Mouse (Mus musculus) kidney, postnatal 25 days (tissue): ENCODE measurements around the gene Aip.

ENCODE experiments used
- DNase-seq, 2 experiments: peaks; one replicate each; pipeline ENCODE4 v3.0.0; 2021; ENCODE audit warnings: mixed read lengths in 2 of 2

The Aip gene

DNA sequence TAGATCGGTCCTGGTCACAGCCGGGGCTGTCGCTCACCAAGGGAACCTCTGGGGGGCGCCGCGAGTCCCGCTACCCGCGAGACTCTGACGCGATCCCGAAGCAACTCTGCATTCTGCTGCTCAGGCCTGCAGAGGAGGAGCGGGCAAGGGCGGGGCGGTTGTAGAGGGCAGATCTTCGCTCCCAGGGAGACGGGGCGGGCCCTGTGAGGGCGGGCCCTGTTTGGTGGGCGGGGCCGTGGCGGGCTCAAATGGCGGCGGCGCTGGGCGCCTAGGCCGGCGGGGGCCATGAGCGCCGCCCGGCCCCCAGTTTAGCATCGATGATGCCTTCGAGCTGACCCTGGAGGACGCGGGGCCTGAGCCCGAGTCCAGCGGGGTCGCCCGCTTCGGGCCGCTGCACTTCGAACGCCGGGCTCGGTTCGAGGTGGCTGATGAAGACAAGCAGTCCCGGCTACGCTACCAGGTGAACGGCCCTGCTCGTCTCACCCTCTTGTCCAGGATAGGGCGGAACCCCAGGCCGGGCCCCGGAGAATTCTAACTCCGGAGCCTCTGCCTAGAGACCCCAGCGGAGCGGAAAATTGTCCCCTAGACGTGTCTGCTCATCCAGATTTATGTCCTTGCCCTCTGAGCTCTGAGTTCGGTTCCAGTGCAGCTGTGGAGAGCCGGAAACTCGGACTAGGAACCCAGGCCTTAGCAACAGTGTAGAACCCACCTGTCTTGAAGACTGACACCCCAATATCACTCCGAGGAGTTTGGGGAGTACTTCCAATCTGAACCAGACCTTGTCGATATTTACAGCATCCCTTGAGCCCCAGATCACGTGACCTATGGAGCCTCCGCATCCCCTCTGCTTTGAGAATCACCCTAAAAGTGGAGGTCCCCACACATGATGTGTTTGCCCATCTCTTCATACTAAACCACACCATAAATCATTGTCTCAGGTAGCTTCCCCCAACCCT is at the start of gene Aip:
TSS of gene Aip (minus strand) at position 118 of the 956 bp plus-strand sequence.
- DNase-seq = peak; percentile 98 to 100

DNA sequence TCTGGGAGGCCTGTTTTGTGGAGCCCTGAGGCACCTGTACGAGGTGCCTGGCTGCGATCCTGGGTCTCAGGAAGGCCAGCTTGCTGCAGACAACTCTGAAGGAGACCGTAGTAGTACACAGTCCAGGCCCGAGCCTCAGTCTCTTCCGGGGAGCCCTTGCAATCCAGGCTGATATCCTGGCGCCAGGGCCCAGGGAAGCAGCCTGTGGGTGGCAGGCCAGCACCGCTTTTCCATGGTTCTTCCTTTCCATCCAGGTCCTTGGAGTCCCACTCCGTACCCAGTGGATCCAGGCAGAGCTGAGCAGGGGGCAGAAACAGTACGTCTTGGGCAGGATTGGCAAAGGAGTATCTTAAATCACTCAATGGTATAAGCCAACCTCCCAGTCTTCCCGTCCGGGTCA is 47.3 kb upstream of the Aip start:
- peak in 1 of 2 experiments; percentile 44 for DNase-seq

DNA sequence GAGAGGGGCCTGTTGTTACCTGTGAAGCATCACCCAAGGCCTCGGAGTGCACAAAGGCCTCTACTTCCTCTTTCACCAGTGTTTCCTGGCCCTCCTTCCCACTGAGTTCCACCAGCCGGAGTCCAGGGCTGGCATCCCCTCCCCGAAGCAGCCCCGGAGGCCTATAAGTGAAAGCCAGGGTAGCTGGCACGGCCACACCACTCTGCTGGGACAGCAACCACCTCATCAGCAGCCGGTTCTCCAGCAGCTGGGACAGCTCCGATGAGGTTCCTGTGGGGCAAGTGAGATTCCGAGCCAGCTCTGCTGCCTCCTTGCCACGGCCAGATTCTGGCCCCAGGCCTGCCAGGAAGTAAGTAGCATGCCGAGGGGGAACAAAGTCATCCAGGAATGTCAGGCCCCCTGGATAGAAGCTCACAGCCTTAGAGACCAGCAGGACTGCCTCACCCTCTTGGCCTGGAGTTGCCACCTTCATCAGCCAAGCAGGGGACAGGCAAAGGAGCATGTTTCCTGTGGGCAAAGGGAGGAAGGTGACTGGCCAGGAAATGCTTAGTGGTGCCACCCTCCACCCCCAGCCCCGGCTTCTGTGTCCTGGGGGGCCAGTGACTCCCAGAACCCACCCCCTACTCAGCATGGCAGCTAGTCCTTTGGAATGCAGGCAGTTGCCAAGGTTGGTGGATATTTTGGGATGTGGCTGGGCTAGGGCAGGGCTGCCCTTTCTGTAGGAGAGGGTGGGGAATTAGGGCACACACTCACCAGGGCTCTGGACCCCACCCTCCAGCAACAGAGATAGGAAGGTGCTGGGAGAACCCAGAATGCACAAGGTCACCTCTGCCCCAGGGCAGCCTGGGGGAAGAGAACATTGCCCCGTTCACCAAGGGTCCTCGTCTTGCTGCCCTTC is 46.0 kb upstream of the Aip start:
- DNase-seq = peak in 1 of 2 experiments; percentile 40

DNA sequence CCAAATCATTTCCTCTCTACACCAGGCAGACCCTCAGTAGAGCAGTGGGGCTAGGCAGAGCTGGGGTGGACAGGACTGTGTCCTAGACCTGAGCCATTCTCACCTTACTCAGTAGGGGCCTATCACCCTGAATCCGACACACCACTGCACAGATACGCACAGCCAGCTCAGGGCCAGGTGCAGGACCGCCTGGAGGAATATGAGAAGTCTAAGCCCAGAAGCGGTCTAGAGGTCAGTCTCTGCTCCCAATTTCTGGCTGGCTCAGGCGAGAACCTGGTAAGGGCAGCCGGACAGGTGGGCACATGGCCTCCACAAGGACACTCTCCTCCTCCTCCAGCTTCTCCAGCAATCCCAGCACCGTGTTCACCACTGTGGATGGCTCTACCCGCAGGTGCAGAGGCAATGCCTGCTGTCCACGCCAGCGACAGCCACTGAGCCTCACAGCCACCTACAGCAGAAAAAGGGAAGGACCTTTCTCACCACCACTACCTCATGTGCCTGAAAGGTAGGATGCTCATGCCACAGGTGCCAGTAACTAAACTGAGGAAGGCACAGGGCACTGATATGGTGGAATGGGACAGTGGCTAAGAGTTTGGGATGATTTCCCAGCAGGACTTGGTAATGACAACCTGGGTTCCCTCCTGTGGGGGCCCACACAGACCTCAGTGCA is 45.2 kb upstream of the Aip start:
- peak in 1 of 2 experiments; percentile 25 for DNase-seq

DNA sequence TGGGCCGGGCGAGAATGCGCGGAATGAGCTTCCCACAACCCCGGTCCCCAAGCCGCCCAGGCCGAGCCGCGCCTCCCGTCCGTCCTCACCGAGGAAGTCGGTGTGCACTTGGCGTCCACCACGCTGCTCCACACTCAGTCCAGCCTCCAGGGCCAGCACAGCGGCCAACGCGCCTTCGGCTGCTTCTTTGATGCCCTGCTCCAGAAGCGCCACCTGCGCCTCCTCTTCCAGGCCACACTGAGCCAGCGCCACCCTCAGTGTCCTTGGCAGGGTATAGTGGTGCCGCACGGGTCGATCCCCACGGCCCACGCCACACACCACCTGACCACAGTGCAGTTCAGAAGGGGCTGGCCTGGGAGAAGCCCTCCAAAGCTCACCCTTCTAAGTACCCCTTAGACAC is 44.2 kb upstream of the Aip start:
- DNase-seq = no peak

DNA sequence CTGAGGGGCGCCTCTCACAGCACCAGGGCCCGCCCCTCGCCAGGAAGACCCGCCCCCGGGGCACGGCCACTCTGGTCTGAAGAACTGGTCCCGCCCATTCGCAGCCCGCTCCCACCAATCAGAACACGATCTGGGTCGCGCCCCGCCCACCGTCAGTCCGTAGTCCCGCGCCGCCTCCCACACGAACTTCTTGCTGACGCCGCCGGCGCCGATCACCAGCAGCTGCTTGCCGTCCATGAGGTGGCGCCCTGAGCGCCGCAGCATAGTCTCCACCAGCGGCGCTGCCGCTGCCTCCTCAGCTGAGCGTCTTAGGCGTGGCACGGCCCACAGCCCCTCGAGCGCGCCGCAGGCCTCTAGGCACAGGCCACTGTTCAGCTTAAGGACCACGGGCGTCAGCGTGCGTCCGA is 43.7 kb upstream of the Aip start:
- DNase-seq = peak; percentile 99 to 100

DNA sequence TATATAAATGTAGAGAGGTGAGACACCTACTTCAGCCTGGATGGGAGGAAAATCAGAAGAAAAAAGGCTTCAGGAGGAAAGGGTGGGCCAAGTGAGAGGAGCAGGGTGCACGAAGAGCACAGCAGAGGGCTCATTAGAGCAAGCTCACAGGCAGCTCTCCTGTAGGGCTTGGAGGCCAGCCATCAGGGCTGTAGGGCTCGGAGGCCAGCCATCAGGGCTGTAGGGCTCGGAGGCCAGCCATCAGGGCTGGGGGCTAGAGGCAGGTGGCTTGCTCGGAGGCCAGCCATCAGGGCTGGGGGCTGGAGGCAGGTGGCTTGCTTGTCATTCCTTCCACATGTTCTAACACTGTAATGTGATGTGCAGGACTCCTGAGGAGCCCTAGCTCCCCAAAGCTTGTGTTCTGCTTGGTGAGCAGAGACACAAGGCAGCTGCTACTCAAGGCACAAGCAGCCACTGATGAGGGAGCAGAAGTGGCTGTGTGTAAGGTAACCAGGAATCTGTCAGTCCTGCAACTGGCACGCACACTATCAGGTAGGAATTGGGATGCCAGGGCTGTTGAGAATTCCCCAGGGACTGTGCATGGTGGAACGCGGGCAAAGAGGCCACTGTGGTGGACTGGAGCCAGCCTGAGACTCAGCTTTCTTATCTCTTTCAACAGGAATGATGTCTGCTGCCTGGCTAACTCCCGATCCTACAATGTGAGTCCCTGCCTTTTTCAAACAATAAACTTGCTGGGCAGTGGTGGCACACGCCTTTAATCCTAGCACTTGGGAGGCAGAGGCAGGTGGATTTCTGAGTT is 41.2 kb upstream of the Aip start:
- peak in 1 of 2 experiments; percentile 29 for DNase-seq

DNA sequence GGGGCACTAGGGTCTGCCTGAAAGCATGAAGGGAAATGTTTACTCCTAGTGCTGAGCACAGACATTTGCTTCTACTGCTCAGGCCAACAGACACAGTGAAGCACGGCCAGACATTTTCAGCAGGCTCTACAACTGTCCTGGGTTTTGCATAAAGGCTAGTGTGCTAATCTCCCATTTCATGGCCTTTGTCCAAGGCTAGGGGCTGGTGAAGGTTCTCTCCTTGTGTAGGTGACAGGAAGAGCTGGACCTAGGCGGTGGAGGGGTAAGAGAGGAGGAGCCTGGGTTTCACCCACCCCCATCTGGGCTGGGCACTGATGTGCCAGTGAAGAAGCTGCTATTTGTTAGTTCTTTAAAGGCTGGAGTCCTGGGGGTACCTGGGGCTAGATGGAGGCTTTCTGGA is 39.1 kb upstream of the Aip start:
- DNase-seq = no peak

DNA sequence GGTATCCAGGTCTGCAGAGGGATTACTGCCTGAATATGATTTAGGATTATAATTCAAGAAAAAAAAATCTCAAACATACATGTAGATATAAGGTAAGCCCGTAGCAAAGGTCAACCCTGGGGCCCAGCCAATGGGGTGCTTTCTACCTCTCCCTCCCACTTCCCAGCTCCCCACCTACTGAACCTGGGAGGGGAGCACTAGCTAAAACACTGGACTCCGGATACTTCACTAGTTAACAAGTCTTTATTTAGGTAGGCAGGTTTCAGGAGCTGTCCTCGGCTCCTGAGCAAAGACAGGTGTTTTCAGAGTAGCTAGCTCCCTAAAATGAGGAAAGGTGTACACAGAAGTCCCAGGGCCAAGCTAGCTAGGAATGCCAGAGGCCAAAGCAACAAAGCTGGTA is 38.4 kb upstream of the Aip start:
- DNase-seq = no peak

DNA sequence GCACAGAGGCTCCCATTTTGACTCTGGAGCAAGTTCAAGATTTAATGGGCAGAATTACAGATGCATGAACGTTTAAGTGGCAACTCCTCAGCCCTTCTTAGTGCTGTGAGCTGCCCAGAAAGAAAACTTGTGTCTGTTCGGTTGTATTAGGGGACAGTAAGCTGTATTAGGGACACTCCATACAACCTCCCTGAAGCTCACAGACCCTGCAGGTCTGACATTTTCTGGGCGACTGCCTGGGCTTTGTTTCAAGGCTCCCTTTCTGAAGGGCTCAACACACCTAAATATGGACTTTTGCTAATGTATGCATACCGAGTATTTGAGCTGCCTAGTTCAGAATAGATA is 37.9 kb upstream of the Aip start:
- no peak for DNase-seq

DNA sequence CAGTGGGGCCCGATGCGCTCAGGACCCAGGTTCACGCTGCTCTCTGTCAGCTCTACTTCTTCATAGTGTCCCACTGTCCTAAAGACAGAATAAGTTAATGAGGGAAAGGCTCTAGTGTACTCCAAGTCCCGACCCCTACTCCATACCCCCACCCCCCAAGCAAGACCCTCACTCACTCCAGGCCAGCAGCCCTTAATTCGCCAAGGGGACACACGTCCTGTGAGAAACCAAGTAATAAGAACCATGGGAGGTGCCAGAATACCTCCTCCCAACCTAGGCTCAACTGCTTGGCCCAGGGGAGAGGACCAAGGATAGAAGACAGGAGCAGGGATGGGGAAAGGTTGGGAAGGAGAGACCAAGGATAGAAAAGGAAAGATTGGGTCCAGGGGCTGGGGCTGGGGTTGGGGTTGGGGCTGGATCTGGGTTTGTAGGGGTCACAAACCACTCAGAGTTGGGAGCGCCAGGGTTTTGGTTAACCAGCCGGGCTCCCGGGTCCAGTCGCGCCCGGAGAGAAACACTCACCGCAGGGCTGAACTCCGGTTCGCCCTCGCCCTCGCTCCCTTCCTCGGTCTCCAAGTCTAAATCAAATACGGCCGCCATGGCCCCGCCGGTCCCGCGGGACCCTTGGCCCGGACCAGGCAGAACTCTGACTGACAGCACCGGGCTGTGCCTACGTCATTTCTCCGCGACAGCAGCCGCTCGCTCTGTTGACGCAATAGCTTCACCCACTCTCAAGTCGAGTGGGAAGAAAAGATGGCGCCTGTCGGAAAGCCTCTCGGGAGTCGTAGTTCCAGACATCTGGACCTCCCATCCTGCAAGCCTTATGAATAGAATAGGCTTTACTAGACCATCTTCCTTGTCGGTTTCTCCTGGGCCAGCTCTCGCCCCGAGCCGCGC is 37.2 kb upstream of the Aip start, which contains the start of gene Rps6kb2:
TSS of gene Rps6kb2 (minus strand) at position 709 of the 897 bp plus-strand sequence.
- peak; percentile 98 to 99 for DNase-seq

DNA sequence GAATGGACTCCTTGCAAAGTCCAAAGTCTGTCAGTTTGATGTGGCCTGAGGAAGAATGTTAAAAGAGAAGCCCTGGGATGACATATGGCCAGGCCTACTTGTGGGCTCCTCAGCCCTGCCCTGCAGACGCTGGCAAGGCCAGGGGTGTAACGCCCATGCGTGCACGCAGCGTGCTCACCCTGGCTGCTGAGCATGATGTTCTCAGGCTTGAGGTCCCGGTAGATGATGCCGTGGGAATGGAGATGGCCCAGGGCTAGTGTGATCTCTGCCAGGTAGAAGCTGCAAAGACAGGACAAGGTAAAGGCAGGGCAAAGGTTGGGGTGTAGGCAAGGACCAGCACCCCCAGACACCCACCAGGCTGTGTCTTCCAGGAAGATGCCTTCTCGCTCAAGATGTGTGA is 33.4 kb upstream of the Aip start:
- peak in 1 of 2 experiments; percentile 26 for DNase-seq

DNA sequence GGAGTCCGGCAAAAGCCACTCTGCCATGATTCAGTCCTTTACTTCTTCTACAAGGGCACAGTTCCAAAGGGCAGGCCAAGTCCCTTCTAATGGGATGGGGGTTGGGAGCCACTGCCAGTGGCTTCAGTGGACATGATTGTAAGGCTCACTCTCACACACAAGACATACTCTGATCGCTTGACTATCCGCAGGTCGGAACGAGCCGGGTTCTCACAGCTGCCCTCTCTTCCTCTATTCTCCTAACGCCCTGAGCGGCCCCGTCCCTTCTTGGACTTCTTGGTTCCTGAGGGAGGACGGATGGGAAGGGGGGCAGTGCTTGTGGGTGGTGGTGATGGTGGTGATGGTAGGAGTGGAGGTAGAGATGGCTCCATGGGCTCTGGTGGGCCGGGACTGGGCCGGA is 31.1 kb upstream of the Aip start:
- DNase-seq = peak in 1 of 2 experiments; percentile 37

DNA sequence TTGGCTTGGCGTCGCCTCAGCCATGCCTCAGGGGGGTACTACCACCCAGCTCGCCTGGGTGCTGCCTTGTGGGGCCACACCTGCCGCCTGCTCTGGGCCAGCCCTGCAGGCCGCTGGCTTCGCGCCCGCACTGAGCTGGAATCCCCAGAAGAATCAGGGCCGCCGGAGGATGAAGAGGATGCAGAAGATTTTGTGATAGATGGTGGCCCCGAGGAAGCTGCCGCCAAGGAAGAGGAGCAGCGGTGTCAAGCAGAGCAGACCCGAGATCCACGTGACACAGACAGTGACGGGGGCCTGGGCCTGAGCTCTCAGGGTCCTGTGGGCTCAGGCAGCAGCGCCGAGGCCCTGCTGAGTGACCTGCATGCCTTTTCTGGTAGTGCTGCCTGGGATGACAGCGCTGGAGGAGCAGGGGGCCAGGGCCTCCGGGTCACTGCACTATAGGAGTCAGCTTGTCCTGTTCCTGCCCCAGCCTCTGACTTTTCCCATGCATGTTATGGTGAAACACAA is 30.5 kb upstream of the Aip start:
- DNase-seq = no peak

DNA sequence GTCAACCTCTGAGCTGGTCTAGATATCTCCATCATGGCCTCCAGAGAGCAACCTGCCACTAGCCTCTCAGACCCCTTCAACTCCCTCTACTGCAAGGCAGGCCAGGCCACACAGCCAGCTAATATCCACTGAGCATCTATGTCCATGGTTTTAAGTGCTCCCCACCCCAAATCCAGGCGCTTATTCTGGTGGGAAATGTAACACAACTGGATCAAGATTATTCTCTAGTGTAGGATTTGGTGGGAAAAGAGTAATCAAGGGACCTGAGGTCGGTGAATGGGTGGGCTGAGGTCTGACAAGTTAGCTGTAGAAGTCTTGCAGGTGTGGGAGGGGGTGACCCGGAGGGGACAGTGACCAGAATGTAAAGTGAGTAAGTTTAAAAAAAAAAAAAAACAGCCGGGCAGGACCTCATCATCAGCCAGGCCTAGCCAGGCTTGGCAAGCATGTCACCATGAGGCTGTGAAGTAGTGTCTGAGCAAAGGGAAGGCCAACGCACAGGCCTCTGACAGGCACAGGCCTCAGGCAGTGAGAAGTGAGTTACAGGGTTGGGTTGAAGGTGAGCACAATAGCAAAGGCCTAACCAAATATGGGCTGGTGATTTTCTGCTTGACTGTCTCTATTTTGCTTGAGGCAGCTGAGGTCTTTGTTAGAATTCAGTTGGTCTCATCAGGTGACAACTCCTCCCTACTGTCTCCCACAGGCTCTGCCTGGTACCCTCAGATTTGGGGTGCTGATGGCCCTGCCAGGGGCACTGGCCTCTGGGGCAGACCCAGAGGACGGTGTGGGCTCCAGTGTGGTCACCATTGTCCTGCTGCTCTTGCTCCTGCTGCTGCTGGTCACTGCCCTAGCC is 29.8 kb upstream of the Aip start:
- peak in 1 of 2 experiments; percentile 36 for DNase-seq

DNA sequence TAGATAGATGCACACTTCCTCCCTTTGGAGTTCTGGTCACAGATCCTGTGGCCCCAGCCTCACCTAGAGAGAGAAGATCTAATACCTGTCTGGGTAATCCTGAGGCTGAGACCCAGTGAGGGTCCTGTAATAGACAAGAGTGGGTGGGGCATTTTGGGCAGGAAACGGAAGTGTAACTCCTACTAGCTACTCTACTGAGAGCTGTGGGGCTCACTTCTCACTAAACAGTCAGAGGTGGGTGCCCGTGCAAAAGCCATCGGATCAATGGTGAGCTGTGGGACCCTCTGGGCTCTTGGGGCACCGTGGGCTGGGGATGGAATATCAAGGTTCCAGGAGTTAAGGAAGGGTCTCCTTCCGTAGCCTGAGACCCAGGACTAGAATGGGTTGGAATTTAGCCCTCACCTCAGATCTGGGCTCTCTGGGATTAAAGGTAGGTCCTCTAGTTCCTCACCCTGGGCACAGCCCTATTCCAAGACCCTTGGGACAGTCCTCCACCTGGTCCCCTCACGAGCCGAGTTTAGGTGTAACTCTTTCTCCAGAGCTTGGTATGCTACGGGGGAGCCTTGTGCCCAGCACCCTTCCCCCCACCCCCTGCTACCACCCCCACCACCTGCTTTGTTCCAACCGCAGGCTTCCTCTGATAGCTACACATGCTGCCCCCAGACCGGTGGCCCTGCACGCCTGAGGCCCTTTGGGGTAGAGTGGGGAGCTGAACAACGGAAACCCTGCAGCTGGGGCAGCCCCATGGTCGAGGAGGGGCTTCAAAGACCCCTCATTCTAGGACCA is 29.0 kb upstream of the Aip start:
- DNase-seq = peak in 1 of 2 experiments; percentile 42

DNA sequence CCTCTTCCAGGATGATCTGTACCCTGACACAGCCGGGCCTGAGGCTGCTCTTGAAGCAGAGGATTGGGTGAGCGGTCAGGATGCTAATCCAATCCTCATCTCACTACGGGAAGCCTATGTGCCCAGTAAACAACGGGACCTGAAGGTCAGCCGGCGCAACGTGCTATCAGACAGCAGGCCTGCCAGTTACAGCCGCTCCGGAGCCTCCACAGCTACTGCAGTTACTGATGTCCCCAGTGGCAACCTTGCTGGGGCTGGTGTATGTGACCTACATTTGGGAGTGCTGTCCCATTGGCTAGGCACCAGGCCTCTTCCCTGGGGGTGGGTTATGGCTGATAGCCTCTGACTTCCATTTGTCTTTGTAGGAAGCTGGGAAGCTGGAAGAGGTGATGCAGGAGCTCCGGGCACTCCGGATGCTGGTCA is 27.6 kb upstream of the Aip start, which contains the start of gene Ptprcap:
TSS of gene Ptprcap (plus strand) at position 373 of the 423 bp plus-strand sequence.
- DNase-seq = peak in 1 of 2 experiments; percentile 46

DNA sequence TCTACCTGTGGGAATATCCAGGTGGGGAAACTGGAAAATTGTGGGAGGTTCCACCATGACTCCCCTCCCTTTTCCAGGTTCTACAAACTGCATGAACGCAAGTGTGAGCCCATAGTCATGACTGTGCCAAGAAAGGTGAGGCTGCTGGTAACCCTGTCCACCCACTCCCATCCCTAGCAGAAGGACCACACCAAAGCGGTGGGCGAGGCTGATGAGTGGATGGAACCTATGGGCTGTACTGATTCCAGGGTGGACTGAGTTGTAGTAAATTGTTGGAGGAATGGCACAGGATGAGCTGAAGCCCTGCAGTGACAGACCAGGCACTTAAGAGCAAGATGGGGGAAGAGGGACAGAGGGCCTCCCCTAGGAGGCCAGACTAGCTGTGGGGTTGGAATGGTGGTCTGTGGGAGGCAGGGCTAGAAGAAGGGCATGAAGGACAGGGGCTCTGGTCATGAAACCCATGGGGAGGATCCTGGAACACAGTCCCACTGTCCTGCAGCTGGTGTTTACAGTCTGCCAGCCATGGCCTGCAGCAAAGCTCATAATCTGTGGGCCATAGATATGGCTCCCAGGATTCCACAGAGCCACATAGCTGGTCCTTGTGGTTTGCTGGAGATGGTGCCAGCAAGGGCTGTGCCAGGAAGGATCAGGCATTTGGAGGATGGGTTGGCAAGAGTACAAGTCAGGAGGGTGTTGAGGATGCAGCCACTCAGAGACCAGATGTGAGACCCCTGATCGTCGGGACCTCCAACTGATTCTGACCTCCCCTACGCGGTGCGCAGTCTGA is 27.0 kb upstream of the Aip start:
- DNase-seq = no peak
